Mouse (Mus musculus): ENCODE results near the gene Gdi1.

The Gdi1 gene

GRCm38 (mm10) chrX:74304867-74305700 lies at the start of gene Gdi1:
Gdi1 (plus strand) TSS chrX:74304998.
- 3% methylated on average over 40 of the region's 41 CpGs for WGBS

GRCm38 (mm10) chrX:74257746-74258145 lies 47.1 kb upstream of the Gdi1 start:
- WGBS: 84% methylated on average over 3 of the region's 3 CpGs

GRCm38 (mm10) chrX:74269736-74270061 lies 35.1 kb upstream of the Gdi1 start:
- 7% methylated on average over 3 of the region's 3 CpGs for WGBS

GRCm38 (mm10) chrX:74270062-74270901 lies 34.5 kb upstream of the Gdi1 start, which contains the start of gene Rpl10:
Rpl10 (plus strand) TSS chrX:74270812.
- 5% methylated on average over 42 of the region's 42 CpGs for WGBS

- WGBS: 2% methylated on average over 27 of the region's 27 CpGs
These were observed 33.8 kb upstream of the Gdi1 start for GRCm38 (mm10) chrX:74270902-74271551.

- 22% methylated on average over 10 of the region's 10 CpGs for WGBS
These were observed 31.1 kb upstream of the Gdi1 start for GRCm38 (mm10) chrX:74273422-74274322.

- WGBS: 75% methylated on average over 8 of the region's 8 CpGs
These were observed 26.9 kb upstream of the Gdi1 start for GRCm38 (mm10) chrX:74277916-74278315.

- 3% methylated on average over 14 of the region's 14 CpGs for WGBS
These were observed 23.6 kb upstream of the Gdi1 start for GRCm38 (mm10) chrX:74281041-74281731.

- 8% methylated on average over 16 of the region's 16 CpGs for WGBS
These were observed 22.9 kb upstream of the Gdi1 start, which contains the start of the genes Taz and Dnase1l1 for GRCm38 (mm10) chrX:74281732-74282394. Taz (plus strand) TSS chrX:74281912. Dnase1l1 (minus strand) TSS chrX:74282337.

- WGBS: 1% methylated on average over 38 of the region's 39 CpGs
These were observed 22.3 kb upstream of the Gdi1 start for GRCm38 (mm10) chrX:74282395-74283091.

GRCm38 (mm10) chrX:74283092-74283437 lies 21.7 kb upstream of the Gdi1 start:
- WGBS: 12% methylated on average over 5 of the region's 5 CpGs

- WGBS: 83% methylated on average over 4 of the region's 4 CpGs
These were observed 11.4 kb upstream of the Gdi1 start for GRCm38 (mm10) chrX:74293431-74293830.

GRCm38 (mm10) chrX:74296538-74297448 lies 8.0 kb upstream of the Gdi1 start, which contains the start of gene Atp6ap1:
Atp6ap1 (plus strand) TSS chrX:74297097.
- WGBS: 4% methylated on average over 37 of the region's 37 CpGs

- WGBS: 70% methylated on average over 1 of the region's 1 CpGs
These were observed 6.5 kb upstream of the Gdi1 start for GRCm38 (mm10) chrX:74298348-74298747.

GRCm38 (mm10) chrX:74299721-74300120 lies 5.1 kb upstream of the Gdi1 start:
- 81% methylated on average over 3 of the region's 3 CpGs for WGBS

GRCm38 (mm10) chrX:74312540-74313464 lies 8.0 kb downstream of the Gdi1 start, which contains the start of gene Fam50a:
Fam50a (plus strand) TSS chrX:74313033.
- 7% methylated on average over 35 of the region's 59 CpGs for WGBS

- 1% methylated on average over 25 of the region's 30 CpGs for WGBS
These were observed 23.9 kb downstream of the Gdi1 start, which contains the start of gene Plxna3 for GRCm38 (mm10) chrX:74328725-74329161. Plxna3 (plus strand) TSS chrX:74329066.
